Mouse (Mus musculus) embryonic fibroblast, embryonic 13.5 days (primary cell): ENCODE measurements around the gene Slc9a2. TPM values are rescaled to one million over a fixed set of nuclear protein-coding genes. Genes with fewer than 3 reads are reported as not detected.

Experiments used
- H3K27ac ChIP-seq: 2 replicates; pipeline ENCODE4 v1.5.1; 2012; ENCODE audit warnings: low read length, control low read depth, inconsistent platforms; ENCODE audit not compliant: insufficient read depth
- H3K4me1 ChIP-seq: 2 replicates; pipeline ENCODE4 v1.6.1; 2011; ENCODE audit warnings: low read length; ENCODE audit not compliant: control insufficient read depth, insufficient read depth
- H3K4me3 ChIP-seq: 2 replicates; pipeline ENCODE4 v1.5.1; 2011; ENCODE audit warnings: mild to moderate bottlenecking, control low read depth, low read length; ENCODE audit not compliant: insufficient read depth
- CTCF ChIP-seq: IDR thresholded peaks from 2 replicates; pipeline ENCODE4 v1.5.1; 2011; ENCODE audit warnings: mild to moderate bottlenecking, control low read depth, low read length, moderate library complexity, borderline replicate concordance; ENCODE audit not compliant: insufficient read depth
- POLR2A ChIP-seq: IDR thresholded peaks from 2 replicates; pipeline ENCODE4 v1.6.1; 2011; ENCODE audit warnings: low read depth, mild to moderate bottlenecking, control low read depth, low read length, moderate library complexity
- polyA plus RNA-seq: library from polyadenylated mRNA; stranded (reverse); fragments of >200 nt; gene quantifications from 2 replicates; pipeline ENCODE4 v1.2.4, GENCODE M21; 2011; ENCODE audit warnings: low read depth; ENCODE audit not compliant: missing spikeins, insufficient read length

Gene Slc9a2
- 0.11 TPM in 1 of 2 replicates, not detected in the other for polyA plus RNA-seq

DNA sequence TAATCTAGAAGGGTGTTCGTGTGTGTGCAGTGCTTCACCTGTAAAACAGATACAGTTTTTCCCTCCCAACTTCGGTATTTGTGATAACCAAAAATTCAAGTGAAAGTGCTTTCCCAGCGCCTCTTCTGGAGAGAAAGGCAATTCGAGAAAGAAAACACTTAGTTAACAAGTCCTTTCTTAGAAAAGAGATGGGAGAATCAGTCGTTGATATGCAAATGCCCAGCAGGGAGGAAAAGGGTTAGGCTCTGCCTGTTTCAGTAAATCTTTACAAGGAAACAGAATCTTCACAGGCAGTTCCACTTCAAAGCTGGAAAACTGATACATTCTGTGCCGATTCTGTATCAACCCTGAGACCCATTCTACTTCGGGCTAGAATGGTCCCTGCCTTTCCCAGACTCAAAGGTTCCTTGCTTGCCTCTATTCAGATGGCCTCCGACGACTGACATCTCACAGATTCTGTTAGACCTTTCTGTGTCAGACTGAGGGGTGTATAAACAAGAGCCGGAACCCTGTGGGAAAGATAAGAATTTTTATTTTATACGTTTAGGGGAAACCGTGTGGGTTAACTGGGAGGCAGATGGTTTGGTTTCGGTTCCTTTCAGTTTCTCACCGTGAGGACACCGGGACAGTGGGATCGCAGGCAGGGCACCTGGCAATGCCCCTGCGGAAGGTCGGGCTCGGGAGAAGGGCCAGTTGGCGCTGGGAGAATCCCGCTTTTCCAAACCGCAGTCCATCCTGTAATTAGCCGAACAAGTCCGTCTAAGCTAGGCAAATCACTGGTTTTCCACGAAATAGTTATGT, at the start of gene Slc9a2:
Gene Slc9a2, plus strand, starts transcription at position 508 of the 801 bp plus-strand sequence.
- no peak within 1 kb of the TSS for H3K27ac ChIP-seq
- no peak for TF ChIP-seq CTCF
- TF ChIP-seq POLR2A, result no peak
- H3K4me1 ChIP-seq, result no peaks in the 10 kb centered on the region
- H3K4me3 ChIP-seq, result peak within 1 kb of the TSS; percentile 46

DNA sequence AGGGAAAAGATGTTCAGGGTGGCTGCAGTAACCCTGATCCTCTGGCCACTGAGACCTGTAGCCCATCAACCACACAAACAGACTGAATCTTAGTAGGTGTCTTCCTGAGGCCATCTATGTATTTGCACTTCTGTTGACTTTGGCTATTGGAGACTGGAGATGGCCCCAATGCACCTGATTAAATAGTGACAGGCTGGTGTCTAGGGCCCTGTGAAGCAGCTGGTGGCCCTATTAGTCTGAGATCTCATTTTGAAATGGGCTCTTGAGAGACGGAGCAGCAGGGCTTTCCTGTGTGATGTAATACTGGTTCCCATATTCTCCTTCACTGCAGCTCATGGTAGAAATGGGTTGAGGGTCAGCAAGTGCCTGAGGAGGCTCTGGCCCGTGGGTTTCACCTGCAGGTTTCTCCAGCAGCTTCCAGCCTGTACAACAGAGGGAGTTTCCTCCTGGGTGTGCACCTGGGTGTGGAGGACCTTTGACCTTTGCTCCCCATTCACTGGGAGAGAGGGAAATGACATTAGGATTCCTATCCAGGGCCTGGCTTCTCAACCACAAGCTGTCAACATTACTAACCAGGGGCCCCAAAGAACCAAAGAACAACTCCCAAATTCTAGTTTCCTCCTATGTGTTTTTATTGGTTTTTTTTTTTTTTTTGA, 47.8 kb upstream of the Slc9a2 start:
- TF ChIP-seq CTCF (no peak), POLR2A (no peak)
- Histone ChIP-seq H3K27ac (no peak overlapping the region), H3K4me1 (no peaks in the 10 kb centered on the region), H3K4me3 (no peak overlapping the region)

DNA sequence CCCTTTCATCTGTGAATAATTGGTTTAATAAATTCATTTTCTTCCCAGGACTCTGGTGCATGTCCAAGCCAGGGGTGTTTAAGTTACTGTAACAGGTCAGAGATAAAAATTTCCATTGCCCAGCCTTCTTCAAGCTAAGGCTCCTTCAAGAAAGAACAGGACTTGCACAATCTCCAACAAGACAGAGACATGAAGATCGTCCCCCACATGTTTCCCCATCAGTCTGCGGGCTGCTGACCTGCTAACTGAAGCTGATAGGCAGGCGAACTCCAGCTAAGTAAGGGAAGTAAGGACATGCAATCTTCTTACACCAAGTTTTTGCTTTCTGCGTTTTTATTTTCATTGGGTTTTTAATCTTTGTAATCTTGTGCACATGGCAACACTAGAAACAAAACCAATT, 45.8 kb upstream of the Slc9a2 start:
- H3K27ac ChIP-seq, result no peak overlapping the region
- no peaks in the 10 kb centered on the region for H3K4me1 ChIP-seq
- TF ChIP-seq POLR2A (no peak), CTCF (no peak)
- H3K4me3 ChIP-seq, result no peak overlapping the region

DNA sequence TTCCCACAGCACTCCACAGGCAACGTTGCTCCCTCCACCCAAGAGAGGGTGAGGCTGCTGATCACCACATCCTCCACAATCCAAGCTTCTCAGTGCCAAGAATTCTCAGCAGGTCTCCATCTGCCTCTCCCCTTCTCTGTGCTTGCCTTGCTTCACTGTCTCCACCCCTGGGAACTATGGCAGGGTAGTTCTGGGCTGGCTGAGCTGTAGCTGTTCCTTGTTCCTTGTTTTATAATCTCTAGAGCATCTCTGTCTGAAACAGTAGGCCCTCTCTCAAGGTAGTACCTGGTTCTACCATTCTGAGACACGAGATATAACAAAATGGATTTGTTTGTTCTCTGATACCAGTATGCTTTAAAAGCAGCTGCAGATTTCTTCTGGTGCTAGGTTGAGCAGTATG, 32.1 kb upstream of the Slc9a2 start:
- no peaks in the 10 kb centered on the region for H3K4me1 ChIP-seq
- no peak for TF ChIP-seq POLR2A
- H3K4me3 ChIP-seq, result no peak overlapping the region
- H3K27ac ChIP-seq, result no peak overlapping the region

DNA sequence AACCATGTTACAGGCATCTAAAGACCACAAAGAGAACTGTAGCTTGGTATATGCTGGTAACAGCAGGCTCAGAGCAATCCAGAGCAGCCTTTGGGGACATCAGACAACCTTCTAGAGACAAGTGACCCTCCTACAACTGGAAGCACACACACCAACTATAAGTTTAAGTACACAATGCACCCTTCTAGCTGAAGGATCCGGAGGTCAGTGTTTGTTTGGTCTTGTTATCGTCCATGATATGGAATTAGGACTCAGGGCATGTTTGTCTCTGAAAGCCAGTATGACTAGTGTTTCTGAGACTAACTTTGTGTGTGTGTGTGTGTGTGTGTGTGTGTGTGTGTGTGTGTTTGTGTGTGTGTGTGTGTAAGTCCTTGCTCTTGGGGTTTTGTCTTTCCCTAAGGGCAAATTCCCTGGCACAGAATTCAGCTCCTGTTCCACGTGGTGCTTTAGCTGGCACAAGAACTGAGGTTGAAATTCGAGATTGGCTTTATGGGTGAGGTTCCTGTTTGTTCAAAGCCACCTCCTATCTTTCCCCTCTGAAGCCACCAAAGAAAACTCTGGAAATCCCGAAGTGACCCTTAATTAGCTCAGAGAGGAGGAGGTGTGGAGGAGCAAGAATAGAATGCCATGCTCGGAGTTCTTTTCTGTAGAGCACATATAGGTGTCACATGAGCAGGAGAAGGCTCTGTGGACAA, 29.4 kb upstream of the Slc9a2 start:
- Histone ChIP-seq H3K4me3 (no peak overlapping the region), H3K27ac (no peak overlapping the region), H3K4me1 (no peaks in the 10 kb centered on the region)
- TF ChIP-seq CTCF, result no peak
- no peak for TF ChIP-seq POLR2A

DNA sequence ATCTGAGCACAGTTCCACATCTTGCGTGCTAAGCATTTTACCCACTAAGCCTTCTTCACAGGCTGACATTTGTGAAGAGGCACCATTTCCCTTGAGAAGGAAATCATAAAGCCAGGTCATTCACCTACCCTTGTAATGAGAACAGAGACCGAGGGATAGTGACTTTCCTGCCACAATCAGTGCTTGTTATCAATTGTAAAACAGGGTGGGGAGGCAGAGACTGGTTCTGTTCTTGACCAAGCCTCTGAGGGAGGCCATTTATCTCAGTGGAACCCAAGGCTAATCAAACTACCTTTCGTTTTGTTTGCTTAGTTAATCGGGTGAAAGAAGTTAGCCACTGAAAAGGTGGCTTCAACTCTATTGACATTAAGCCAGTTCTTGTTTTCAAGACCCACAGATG, 23.3 kb upstream of the Slc9a2 start:
- no peak for TF ChIP-seq CTCF
- no peak for TF ChIP-seq POLR2A
- no peak overlapping the region for H3K27ac ChIP-seq
- no peak overlapping the region for H3K4me3 ChIP-seq
- H3K4me1 ChIP-seq, result no peaks in the 10 kb centered on the region

DNA sequence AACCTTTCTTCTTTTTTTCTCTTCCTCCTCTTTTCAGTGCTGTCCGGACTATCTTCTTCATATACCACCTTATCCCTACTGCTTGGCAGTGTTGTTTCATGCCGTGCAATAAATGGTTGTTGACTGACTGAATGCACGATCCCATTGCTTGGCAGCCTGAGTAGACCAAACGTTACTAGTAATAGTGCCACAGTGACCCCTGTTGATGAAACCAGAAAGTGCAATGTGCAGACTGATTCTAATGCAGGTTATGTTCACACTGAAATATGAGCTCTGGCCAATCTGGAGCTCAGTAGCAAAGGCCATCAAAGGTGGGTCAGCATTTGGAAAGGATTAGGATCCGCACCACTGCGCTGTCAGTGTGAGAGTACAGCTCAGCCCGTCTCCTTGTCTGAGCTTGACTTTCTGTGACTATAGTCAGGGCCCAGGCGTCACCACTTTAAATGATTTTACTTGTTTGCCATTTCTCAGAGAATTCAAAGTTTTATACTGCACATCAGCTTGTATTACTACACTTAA, 22.3 kb upstream of the Slc9a2 start:
- Histone ChIP-seq H3K4me3 (no peak overlapping the region), H3K27ac (no peak overlapping the region), H3K4me1 (no peaks in the 10 kb centered on the region)
- no peak for TF ChIP-seq POLR2A
- no peak for TF ChIP-seq CTCF

DNA sequence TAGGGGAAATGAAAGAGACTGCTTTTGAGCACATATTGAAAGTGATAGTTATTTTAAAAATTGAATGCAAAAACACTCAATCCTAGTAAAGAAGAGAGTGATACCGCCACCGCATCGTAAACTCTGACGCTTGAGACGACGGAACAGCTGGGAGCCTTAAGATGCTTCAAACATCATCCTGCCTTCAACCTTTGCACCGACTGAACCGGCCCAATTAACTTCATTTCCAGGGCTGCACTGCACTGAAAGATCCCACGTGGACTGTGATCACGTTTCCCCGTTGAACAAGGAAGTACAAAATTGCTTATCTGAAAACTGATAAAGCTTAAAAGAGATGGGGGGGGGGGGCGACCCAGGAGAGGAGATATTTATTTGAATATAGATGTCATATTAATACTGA, 21.4 kb upstream of the Slc9a2 start:
- TF ChIP-seq CTCF (no peak), POLR2A (no peak)
- no peak overlapping the region for H3K27ac ChIP-seq
- H3K4me1 ChIP-seq, result no peaks in the 10 kb centered on the region
- H3K4me3 ChIP-seq, result no peak overlapping the region

DNA sequence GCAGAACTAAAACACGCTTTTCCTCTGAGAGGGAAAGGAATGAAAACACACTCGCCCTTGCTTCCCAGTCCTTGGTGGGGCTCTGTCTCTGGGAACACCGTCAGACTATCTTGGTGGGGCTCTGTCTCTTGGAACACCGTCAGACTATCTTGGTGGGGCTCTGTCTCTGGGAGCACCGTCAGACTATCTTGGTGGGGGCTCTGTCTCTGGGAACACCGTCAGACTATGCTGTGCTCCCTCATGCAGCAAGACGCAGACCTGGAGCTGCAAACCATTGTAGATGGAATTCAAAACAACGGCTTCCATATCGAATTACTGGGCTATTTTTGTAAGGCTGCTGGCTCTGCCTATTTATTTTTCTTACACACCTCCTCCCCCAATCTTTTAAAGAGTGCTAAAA, 20.9 kb upstream of the Slc9a2 start:
- Histone ChIP-seq H3K4me1 (no peaks in the 10 kb centered on the region), H3K27ac (no peak overlapping the region), H3K4me3 (no peak overlapping the region)
- TF ChIP-seq CTCF (no peak), POLR2A (no peak)

DNA sequence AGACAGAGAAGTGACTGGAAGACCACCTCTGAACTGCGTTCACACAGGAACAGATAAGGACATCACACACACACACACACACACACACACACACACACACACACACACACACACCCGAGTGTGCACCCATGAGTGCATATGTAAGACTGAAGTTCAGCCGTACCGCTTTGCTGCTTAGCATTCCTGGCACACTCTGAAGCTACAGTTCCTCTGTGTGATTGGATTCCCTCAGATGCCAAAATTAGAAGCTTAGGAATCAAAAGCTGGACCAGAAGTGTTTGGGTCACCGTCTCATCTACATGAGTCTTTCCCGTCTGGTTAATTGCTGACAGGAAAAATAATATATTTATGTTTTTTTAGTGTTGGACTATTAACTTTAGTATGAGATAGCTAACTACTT, 19.5 kb upstream of the Slc9a2 start:
- Histone ChIP-seq H3K4me1 (no peaks in the 10 kb centered on the region), H3K4me3 (no peak overlapping the region), H3K27ac (no peak overlapping the region)
- TF ChIP-seq POLR2A (no peak), CTCF (no peak)
